Mouse (Mus musculus) induced T-regulatory cell, adult 2 months (primary cell): ENCODE measurements around the gene Srsf5.

Experiments used
- DNase-seq: peaks from one replicate; pipeline ENCODE4 v3.0.0-alpha.2; 2012; ENCODE audit warnings: low read depth

Srsf5 gene

DNA sequence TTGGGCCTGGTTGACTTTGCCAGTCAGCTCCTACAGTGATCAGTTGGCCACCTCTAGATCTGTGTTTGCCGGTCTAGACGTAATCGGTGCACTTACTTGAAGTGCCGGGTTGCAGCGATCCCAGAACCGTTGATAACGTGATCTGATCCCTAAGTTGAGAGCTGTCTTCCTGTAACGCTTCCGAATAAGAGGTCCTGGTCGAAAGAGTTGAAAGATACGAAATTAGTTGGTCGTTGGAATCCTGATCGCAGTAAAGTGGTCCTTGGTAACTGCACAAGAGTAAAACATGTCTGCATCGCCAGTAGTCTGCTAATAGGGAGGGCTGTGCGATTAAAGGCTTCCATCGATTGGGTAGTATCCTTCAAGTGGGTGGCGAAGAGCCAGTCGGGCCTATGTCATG lies 2.9 kb downstream of the Srsf5 start:
- DNase-seq: peak; percentile 29

DNA sequence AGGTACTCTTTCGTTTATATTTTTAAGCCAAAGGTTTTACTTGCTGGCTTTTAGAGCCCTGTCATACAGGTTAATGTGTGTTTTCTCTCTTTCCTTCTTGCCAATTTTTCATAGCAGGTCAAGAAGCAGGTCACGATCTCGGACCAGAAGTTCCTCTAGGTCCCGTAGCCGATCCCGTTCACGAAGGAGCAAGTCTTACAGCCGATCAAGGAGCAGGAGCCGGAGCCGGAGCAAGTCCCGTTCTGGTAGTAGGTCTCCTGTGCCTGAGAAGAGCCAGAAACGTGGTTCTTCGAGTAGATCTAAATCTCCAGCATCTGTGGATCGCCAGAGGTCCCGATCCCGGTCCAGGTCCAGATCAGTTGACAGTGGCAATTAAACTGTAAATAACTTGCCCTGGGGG lies 4.3 kb downstream of the Srsf5 start:
- peak; percentile 14 for DNase-seq

DNA sequence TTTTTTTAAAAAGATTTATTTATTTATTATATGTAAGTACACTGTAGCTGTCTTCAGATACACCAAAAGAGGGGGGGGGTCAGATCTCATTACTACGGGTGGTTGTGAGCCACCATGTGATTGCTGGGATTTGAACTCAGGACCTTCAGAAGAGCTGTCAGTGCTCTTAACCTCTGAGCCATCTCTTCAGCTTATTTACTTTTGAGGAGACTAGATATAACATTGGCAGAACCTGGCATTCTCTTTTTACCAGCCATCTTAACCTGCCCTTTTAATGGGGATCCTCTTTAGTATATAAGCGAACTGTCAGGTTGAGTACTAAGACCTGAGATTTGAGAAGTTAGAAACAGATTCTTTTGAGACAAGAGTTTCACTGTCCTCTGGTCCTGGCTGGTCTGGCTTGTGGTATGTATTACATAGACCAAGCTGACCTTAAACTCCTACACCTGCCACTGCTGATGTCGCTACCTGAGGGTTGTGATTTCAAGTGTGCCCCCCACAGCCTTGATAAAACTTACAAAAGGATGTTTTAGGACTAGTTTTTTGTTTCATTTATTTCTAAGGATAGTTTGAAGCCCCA lies 6.4 kb downstream of the Srsf5 start:
- DNase-seq: peak; percentile 32

DNA sequence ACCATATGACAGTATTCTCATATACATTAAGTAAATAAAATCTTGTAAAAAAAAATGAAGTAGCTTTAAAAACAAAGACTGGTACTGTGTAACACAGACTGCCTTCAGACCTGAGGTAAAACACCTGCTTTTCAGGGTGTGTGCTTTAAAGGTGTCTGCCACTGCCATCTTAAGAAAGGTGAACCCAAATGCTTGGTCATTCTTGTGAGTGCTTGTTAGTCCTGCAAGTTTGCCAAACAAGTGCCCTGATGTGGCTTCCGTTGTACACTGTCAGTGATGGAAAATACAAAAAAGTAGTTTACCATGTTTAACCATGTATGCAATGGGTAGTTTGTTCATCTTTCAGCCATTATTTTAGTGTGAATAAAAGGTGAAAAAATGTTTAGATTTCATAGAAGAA lies 7.2 kb downstream of the Srsf5 start:
- peak; percentile 35 for DNase-seq

DNA sequence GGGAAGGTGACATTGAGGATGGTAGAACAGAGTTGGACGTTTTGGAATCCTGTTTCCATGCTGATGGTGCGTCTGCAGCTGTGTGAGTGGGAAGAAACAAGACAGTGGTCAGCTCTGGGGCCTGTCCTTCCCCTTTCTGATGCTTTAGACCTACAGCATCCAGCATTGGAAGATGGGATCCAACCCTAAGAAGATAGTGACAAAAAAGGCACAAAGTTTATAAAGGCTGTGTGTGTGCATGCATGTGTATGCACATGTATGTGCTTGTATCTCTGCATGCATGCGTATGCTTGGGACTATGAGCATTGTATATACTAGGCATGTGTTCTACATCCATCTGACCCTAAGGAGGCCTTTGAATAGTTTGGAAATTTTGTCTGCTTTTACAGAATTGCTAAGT lies 10.7 kb downstream of the Srsf5 start:
- no peak for DNase-seq

DNA sequence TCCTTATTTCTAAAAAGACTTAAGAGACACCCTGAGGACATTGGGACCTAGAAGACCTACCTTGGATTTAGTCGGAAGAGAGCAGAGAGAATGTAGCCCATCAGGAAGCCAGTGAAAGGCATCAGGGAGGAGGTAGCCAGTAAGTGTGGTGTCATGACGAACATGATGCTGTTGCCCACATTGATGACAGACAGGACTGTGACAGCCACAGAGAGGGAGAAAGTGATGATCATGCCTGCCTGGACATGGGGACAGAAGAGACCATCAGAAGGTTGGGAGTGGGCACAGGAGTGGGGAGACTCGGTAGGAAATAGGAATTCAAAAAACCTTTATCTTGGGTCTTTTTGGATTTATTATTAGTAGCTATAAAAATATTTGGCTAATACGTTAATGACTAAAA lies 12.7 kb downstream of the Srsf5 start:
- no peak for DNase-seq

DNA sequence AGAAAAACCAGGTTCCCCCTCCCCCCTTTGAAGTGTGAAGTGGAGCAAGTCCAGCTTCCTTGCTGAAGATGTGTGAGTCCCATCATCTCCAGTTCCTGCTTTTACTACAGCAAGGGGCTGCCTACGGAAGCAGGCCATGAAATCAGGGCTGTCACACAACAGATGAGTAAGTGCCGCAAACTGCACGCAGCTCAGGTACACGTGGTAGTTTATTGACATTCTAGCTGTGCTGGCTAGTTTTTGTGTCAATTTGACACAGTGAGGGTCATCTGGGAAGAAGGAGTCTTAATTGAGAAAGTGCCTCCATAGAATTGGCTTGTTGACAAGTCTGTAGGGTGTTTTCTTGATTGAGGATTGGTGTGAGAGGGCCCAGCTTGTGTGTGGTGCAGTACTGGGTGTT lies 17.3 kb downstream of the Srsf5 start:
- no peak for DNase-seq

DNA sequence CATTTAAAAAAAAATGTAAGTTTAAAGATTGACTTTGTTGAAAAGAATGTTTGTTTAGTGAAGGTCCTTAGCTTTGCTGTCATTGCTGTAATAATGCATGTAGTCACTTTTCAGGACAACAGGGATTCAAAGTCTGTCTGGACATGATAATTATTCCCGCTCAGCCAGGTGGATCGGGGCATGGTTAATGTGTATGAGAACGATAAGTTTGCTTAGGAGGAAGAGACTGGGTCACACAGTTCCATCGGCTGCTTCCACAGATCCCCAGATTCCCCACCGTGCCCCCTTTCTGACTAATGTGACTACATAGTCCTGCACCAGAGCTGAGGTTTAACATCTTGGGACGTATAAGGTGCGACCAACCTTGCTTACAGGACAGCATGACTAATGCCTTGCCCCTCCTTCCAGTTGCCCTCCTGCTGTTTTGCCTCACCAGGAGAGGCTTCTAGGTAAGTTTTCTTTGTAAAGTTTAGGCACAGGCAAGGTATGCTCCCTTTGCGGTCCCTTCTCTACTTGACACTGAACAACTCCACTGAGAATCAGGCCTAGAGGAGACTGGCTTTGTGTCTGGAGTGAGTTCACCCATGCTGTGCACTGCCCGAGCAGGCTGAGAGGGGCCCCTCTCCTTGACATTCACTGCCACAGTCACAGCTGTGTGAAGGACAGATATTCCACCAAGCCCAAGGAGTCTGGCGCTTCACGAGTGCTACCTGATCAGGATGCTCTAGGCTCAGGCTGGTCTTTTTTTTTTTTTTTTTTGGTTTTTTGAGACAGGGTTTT lies 20.9 kb downstream of the Srsf5 start:
- DNase-seq: no peak

DNA sequence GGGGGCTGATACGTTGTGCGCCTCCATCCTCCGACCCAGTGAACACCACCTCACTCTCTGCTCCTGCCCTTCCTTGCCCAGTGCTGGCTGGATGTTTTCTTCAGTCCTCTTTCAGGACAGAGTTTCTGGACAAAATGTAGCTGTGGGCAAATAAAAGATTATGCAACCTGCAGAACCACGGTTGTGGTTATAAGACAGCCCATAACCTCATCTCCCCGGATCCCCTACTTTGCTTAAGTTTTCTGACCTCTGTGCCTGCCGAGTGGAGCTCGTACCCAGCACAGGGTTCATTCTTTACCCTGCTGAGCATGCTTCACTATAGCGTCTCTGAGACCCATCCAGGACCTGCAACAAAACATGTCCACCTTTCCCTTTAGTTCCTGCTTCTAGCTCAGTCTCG lies 22.6 kb downstream of the Srsf5 start:
- no peak for DNase-seq

DNA sequence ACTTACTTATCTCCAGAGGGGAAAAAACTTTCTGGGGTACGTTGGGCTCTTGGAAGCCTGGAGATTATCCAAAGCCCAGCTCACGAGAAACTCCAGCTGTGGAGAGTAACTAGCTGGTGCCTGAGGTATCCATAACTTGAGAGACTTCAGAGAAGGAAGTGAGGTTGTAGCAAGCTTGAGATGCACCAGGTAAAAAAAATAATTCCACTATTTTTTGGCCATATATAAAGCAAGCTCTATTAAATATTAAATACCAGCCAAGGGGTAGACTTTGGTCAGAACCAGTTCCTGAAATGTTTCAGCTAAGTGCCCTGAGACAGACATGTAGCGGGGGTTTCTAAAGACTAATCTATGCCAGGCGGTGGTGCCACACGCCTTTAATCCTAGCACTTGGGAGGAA lies 23.3 kb downstream of the Srsf5 start, which contains the start of gene Slc10a1:
Slc10a1 (minus strand) TSS at position 101 of the 400 bp plus-strand sequence.
- DNase-seq: no peak

DNA sequence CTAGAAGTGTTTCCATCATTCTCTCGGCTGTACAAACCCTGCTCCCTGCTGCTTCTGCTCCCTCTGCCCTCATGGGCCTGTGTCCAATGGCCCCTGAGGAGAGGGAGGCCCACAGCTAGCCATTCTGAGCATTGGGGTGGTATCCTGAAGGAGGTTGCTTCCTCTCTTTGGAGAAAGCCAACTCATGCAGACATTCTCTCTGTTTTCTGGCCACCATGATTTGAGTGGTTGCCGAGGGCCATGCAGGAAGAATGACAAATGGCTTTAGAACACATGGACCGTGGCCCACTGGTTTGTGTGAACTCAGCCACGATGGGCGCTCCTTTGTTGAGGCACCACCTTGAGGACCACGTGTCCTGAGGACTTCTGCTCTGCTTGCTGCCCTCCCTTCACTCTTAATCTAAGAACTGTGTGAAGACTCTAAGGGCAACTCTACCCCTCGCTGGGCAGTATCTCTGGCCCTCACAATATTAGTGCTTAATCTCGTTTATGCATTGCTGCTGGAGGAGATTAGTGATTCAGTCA lies 24.9 kb downstream of the Srsf5 start:
- DNase-seq: no peak

DNA sequence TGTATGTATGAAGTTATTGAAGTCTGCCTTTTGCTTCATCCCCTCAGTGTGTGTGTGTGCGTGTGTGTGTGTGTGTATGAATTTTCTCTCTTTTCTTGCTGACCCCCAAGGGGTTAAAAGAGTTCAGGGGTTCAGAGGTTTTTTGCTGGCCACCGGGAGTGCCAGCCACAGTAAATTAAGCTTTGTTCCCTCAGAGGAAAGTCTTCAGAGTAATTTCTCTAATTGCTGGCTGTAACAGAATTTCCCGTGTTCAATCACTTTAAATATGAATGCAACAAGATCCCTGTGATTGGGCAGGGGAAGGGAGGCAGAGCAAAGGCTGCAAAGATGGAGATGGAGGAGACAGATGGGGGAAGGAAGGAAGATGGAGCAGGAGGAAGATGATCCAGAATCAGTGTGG lies 26.5 kb downstream of the Srsf5 start:
- DNase-seq: no peak

DNA sequence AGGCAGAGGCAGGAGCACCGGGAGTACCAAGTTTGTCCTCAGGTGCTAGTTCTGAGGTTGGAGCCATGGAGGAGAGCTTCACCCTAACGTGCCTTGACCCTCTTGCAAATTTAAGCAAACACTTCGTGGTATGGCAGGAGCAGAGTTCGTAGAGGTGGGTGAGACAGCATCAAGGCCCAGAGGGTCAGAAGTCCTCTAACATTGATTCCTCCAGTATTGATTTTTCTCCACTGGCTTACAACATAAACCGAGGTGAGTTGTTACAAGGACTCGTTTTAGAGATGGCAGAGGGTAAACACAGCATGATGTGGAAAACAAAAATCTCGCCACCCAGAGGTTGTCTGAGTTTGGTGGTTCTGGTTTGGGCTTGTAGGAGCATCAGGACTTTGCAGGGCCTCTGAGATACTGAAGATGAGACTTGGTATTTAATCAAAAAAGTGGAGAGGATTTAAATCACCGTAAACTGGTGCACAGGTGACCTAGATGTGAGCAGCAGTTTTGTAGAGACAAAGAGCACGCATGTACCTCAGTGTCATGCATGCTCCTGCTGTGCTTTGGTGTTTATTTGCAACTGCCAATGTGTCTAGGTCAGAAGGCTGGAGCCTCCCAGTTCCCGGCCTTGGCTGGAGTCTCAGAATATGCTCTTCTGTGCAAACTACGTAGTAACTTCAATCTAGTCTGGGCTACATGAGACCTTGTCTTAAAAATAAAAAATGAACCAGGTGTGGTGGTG lies 30.8 kb downstream of the Srsf5 start:
- DNase-seq: no peak

DNA sequence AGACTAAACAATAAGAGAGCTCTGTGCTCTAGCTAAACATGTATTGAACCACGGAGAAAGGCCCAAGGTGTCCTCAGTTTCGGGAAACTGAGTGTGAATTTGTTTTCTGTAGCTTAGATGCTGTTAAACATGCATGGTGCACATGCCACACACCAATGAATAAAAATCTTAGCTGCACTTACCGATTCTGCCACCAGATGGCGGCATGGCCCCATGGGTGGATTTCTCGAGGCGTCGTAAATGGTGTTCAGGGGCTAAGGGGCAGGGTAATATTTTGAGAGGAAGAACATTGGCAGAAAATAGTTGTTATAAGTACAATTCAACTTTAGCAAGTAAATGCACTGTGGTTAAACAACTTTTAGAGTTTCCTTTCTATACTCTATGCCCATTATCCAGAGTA lies 37.0 kb downstream of the Srsf5 start:
- DNase-seq: peak; percentile 76

DNA sequence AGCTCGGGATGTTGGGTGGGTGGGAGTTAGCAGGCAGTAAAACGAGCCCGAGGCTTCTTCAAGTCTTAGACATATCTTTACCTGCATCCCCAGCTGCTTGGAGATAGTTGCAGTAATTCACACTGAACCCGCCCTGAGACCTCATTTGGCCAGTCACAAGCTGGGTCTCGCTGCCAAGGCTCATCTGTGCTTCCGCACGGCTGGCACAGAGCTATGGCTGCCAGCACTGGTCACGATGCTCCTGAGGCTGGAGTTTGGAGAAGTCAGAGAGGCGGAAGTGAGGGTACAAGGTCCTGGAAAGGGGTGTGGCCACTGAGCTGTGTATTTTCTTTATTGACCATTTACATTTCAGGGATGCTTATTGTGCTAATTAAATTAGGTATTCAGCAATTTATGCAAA lies 38.4 kb downstream of the Srsf5 start:
- DNase-seq: no peak

DNA sequence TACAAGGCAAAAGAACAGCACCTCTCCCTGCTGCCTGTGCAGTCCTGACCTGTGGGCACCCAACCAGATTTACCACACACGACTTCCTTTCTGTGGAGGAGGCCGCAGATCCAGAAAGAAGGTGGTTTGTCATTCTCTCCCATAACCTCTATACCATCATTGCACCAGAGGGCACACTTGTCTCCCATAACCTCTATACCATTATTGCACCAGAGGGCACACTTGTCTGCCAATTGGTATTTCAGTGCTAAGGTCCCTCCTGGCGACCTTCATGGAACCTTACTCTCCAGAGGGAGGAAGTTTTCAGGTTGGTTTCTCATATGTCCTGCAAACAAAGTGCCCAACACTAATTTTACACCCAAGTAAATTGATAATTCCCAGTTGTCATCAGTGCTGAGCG lies 41.3 kb downstream of the Srsf5 start:
- no peak for DNase-seq

DNA sequence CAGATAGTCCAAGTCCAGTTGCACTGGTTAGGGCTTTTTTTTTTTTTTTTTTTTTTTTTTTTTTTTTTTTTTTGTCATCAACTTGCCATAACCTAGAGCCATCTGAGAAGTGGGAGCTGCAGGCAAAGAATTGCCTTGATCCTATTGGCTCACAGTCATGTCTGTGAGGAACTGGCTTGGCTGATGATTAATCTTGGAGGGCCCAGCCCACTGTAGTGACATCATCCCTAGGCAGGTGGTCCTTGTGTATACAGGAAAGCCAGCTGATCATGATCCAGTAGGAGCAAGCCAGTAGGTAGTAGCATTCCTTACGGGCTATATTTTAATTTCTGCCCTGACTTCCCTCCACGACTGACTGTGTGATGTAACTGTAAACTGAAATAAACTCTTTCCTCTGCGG lies 43.0 kb downstream of the Srsf5 start:
- no peak for DNase-seq

DNA sequence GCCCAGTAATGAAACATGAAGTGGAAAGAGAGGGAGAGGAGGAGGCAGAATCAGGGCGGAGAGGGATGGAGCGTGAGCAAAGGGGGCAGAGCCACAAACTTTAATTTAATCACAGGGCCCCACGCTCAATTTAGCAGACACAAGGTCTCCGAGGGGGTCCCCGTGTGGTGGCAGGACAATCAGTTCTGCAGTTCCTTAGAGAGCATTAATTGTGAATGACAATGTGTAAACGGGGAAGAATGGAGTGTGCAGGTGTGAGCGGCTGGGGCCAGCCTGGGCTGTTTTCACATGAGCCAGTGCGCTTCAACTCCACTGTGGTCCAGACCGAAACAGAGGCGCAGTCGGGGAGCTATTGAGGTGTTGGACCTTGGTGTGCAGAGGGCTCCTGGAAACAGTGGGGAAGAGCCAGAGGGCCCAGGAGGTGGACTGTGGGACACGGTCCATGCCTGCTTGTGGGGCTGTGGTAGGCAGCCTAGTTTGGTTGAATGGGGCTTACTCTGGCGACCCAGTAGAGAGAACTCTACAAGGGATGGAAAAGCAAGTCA lies 45.7 kb downstream of the Srsf5 start:
- no peak for DNase-seq

DNA sequence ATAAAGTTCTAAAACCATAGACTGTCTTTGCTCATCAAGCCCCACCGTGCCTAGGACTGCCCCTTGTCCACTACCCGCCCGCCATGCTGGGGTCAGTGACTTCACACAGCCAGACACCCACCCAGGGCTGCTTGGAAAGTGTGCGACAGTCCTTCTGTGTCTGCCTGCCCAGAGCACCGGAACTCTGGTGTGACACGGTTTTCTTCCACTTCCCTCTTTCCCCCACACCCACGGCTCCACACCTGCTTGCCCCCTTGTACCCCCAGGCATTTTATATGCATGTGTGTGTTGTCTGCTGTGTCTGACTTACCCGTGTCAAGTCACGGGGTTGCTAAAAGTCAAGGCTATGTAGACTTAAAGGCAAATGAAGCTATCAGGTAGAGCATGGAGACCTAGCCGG lies 46.5 kb downstream of the Srsf5 start:
- DNase-seq: no peak

DNA sequence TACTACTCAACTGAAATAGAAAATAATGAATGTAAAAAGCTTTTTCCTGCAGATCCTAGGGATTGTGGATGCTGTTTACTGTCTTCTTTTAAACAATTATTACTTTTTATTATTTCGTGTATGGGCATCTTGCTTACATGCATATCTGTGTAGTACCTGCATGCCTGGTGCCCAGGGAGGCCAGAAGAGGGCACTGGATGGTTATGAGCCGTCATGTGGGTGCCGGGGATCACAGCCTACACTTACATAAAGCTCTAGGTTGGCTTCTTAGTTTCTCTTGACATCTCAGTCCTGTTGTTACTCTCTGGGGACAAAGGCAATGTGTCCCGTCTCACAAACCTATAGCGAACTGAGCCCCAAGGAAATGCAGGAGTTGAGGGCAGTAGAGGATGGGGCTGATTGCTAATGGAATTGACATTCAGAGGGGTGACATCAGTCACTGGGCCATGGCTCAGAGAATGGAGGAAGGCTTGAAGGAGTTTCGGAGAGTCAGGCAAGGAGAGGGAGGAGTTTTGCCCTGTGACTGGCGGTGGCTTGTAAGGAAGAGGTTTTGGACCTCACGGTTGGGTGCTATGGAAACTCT lies 47.3 kb downstream of the Srsf5 start:
- peak; percentile 5 for DNase-seq

DNA sequence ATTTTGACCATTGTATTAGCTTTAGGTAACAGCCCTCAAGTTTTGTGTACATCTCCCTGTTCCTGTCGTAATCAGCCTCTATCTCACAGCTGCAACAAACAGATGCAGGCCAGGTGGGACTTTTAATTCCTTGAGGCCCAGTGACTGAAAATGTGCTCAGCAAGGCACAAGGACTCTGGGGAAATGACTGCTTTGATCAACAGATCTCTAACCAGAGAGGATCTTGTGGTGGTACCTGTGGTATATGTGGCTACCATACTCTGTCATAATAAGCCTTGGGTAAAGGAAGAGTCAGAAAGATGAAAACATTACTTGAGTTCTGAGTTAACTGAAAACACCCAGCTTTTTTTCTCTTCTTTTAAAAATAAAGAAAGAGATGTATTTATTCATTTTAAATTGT lies 48.5 kb downstream of the Srsf5 start:
- peak; percentile 19 for DNase-seq

DNA sequence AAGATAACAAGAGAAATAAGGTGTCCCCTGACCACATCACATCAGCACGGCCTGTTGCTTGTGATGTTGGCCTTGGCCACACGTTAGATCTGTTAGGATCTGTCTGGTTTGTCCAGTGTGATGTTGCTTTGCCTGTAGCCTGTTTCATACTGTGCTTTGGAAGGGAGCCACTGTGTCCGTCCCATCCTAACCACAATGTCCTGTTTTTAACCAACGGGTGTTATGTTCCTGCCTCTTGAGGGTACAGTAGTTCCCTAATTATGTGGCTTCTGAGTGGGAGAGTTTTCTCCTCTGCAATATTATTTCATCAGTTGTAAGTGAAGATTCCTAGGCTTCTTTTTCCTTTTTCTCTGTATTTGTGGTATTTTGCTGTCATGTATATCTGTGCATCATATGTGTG lies 50.0 kb downstream of the Srsf5 start:
- DNase-seq: no peak
